Mouse (Mus musculus) megakaryocyte progenitor cell, adult 5-6 weeks (primary cell): ENCODE data around the gene Gse1. TPM values are rescaled to one million over a fixed set of nuclear protein-coding genes. Genes with fewer than 3 reads are reported as not detected.

Source experiments
- ATAC-seq: replicated peaks from 2 replicates; pipeline ENCODE4 v1.8.0; 2016; ENCODE audit warnings: mild to moderate bottlenecking, moderate TSS enrichment, inconsistent platforms; ENCODE audit not compliant: poor library complexity
- total RNA-seq, 2 experiments: library from RNA; stranded (forward) in 1 of 2; stranded (reverse) in 1 of 2; fragments of 157-497, 149-512 nt in 1 of 2; fragments of 200-1000 nt in 1 of 2; gene quantifications; 2 replicates each; pipeline versions ENCODE4 v1.2.3 to v1.2.4; 2015 to 2017

Gse1 gene
- total RNA-seq, 2 experiments from 2014 or later, result 11.2 to 32.6 TPM

DNA sequence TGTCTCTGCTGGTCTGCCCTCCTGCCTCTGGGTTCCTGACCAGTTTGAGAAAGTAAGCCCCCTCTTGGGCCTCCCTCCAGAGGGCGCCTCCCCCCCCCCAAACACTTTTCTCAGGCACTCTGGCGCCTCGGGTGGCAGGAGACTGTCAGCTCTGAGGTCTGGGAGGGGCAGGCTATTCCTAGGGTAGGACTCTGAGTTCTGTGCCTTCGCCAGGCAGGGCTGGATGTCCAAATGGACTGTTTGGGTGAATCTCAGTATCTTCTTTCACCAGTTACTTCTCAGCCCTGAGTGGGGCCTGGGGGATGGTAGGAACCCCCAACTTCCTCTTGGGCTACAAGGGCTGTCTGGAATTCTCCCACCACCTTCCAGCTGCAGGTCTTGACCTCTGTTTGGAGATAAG lies 16.9 kb upstream of the Gse1 start:
- peak; percentile 34; the same call in 1 of the 2 replicates for ATAC-seq

DNA sequence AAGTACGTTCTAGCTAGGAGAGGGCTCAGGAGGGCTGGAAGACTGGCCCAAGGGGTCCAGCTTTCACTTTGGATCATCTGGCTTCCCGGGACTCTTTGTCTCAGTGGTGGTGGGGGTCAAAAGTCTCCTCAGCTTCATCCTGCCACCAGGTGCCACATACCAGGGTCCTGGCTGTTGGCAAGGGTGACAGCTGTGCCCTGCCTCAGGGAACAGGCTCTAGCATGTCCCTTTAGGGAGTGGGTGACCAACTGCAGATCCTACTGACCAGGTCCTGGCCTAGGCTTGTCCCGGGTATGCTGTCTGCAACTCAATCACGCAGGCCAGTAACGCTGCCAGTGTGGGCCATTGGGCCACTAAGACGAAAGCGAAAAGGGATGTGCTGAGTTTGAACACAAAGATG lies 15.7 kb upstream of the Gse1 start:
- ATAC-seq, result no peak

DNA sequence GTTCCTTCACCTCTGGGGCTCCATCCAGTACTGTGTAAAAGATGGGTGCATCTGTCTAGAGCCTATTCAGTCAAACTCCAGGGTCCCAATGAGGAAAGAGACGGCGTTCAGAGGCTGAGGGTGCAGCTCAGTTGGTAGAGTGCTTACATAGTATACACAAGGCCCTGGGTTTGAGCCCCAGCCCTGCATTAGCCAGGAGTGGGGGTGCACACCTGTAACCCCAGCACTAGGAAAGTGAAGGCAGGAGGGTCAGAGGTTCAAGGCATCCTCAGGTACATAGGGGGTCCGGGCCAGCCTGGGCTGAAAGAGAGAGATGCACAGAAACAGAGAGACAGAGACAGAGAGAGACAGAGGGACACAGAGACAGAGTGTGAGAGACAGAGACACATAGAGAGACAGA lies 15.0 kb upstream of the Gse1 start:
- no peak for ATAC-seq

DNA sequence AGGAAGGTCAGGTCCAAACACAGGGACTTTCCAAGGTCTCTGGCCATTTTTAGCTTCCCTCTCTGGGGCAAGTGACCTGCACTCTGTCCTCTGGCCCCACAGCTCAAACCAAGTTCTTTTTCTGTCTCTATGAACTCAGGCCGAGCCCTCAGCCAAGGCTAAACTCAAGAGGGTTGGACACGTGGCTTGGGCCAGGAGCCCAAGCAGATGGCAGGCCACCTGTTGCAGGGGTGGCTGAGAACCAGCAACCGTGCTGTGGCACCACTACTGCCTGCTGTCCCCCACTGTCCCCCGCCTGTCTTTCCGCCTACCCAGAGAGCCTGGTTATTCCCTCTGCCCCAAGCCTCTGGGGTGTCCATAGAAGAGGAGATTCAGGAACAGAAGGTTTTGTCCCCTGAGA lies 14.3 kb upstream of the Gse1 start:
- no peak for ATAC-seq

DNA sequence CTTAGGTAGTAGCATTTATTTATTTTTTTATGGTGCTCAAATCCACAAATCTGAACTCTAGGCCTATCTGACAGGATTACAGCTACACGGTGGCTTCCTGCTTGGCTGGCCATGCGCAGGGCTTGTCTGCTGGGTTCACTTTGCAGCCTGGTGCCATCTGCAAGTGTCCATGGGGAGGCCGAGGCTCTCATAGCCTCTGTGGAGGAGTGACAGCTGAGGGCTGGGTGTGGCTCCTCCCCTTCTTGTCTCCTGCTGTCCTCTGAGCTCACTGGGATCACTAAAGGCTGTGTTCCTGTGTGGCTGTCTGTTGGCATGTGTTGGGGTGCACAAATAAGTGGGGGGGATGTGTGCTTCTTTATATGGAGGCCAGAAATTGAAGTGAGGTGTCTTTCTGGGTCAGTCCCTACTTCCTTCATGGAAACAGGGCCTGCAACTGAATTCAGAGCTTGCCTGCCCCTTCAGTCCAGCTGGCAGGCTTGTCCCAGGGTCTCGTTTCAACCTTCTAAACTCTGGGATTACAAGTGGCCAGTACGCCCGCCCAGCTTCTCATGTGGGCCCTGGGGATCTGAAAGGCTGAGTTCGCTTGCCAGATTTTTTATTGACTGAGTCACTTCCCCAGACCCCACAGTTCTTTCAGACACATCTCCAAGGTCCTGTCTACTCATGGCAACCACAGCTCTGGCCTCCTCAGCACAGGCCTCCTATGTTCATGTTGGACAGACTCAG lies 12.7 kb upstream of the Gse1 start:
- ATAC-seq, result no peak

GRCm38 (mm10) chr8:120216855-120217830 lies 11.1 kb upstream of the Gse1 start:
- ATAC-seq, result peak; percentile 77

DNA sequence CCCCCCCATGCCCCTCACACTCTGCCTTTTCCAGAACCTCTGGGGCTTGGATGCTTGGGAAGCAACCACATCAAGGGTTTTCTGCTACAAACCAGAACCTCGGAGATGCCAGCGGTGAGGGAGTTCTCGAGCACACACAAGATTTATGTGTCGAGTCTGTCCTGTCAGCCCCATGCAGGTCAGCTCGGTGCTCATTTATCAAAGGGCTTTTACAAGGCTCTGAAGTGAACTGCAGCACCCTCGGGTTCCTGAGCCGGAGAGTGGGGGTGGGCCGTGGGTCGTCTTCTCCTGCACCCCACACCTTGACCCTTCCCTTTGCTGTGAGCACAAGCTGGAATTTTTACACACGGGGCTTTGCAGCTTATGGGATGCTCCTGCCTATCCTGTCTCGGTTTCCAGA lies 5.7 kb upstream of the Gse1 start:
- no peak for ATAC-seq

- peak; percentile 35; the same call in 1 of the 2 replicates for ATAC-seq
Observed at GRCm38 (mm10) chr8:120224521-120225420, 3.5 kb upstream of the Gse1 start.

DNA sequence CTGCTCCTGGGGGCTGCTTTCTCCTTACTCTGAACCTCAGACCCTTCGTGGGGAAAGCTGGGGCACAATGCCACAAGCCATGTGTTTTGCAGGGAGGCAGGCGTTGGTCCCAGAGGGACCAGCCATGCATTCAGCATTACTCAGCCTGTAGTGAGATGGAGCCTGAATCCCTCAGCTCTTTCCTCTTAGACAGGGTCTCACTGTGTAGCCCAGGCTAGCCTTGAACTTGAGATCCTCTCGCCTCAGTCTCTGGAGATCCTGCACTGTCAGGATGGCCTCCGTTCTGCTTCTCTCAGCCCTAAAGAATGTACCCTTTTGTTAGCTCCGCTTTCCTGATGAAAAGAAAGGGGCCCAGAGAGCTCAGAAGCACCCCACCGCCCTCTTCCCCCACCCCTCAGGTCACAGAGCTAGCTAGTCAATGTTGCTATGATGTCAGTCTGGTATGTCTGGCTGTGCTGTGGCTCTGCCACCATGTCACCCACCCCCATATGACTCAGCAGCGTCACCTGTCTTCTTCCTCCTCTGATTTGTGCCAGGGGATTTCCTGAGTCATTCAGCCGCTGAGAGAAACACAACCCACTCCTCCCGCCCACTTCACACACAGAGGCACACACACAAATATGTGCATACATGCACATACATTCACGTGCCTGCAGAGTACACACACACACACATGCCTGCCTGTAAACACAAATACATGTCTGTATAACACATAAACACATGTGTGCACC lies 2.7 kb upstream of the Gse1 start:
- ATAC-seq, result peak; percentile 30

- ATAC-seq, result no peak
Observed at GRCm38 (mm10) chr8:120226700-120227577, 1.3 kb upstream of the Gse1 start.

DNA sequence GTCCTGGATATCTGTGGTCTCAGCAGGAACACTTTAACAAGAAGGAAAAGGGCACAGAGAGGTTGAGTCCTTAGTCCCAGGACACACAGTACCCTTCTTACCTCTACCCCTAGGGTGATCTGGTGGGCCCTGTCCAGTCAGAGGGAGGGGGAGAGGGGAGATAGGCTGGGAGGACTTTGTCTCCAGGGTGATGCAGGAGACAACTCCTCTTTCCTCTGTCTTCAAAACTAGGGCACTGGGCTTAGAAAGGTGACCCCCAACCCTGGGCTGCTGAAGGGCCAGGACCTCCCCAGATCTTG lies 729 bp upstream of the Gse1 start:
- no peak for ATAC-seq

- no peak for ATAC-seq
Observed at GRCm38 (mm10) chr8:120228781-120229573, 721 bp downstream of the Gse1 start.

DNA sequence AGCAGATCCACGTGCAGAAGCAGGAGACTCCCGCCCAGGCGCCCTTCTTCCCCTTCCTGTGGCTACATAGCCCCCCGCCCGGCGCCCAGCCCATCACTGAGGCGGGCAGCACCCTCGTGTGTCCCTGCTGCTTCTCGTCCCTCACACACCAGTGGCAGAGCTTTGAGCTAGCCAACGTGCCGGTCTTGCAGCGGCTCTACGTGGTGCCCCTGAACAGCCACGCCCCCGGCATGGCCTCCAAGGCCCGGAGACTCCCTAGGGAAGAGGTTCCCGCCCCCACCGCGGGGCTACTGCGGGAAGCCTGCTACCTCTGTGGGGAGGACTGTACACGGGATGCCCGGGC lies 1.3 kb downstream of the Gse1 start:
- ATAC-seq, result no peak

- no peak for ATAC-seq
Observed at GRCm38 (mm10) chr8:120230081-120230480, 1.8 kb downstream of the Gse1 start.

GRCm38 (mm10) chr8:120230715-120231614 lies 2.7 kb downstream of the Gse1 start:
- peak; percentile 42 for ATAC-seq

GRCm38 (mm10) chr8:120231870-120232269 lies 3.6 kb downstream of the Gse1 start:
- no peak for ATAC-seq

DNA sequence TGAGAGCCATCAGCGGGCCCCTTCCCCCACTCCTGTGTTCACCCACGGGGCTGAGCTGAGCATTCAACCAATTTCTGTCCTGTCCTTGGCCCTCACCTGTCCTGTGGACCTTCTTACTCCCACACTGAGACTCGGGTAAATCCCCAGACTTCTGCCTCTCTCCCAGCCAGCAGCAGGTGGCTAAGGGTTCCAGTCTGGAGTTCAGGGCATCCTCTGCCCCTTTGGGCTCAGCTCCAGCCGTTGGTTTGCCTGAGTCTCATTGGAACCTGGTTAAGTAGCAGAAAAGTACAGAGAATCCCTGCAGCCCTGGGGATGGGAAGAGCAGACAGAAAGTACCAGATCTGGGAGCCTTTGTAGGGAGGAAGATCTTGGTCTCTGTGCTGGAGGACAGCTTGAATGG lies 4.1 kb downstream of the Gse1 start:
- no peak for ATAC-seq

GRCm38 (mm10) chr8:120232913-120233312 lies 4.7 kb downstream of the Gse1 start:
- no peak for ATAC-seq
